Mouse (Mus musculus): ENCODE measurements around the gene Fam214b. TPM values are rescaled to one million over a fixed set of nuclear protein-coding genes. Genes with fewer than 3 reads are reported as not detected.

Fam214b gene
- total RNA-seq, 2 experiments from 2014 or later, result 37.6 to 40.8 TPM

DNA sequence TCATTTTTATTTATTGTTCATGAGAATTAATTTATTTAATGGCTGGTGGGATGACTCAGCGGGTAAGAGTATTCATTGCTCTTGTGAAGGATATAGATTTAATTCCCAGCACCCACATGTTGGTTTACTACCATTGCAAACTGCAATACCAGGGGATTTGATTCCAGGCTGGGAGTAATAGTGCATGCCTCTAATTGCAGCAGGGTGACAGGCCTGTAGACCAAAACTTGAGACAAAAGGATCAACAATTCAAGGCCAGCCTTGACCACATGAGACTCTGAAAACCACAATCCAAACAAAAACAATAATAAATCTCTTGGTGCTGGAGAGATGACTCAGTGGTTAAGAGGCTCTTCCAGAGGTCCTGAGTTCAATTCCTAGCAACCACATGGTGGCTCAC, 33.9 kb downstream of the Fam214b start:
- DNase-seq (ENCODE audit: low spot score in 2 of 2), result no peak

DNA sequence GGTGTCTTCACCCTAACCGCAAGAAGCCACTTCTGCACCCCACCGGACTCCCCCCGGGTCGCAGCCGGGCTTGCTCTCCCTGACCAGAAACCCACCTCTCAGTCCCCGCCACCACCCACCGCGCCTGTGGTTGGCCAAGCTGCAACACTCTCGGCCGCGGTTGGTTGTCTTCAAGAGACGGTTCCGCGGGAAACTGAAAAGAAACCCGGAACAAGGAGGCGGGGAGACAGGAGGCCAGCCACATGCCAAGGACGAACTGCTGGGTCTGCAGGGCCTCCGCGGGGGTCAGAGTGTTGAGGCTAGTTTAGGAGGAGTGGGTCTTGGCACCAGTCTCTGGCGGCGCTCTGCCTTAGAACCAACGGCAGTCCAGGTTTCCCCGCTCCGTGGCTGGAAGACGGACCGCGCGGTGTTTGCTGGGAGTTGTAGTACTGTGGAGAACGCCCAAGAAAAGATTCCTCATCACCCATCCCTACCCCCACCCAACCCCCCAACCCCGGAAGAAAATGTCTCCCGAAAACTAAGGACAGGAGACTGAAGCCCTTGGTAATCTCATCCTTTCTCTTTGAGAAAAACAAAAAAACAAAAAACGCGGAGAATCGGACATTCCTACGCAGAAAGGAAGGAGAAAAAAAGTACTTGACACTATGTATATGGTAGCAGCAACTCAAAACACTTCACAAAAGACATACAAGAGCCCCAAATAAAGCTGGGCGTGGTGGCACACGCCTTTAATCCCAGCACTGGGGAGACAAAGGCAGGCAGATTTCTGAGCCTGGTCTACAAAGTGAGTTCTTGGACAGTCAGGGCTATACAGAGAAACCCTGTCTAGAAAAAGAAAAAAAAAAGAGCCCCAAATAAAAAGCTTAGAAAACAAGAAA, 35.6 kb downstream of the Fam214b start, which contains the start of gene Fancg:
Gene Fancg (minus strand): TSS at position 346 of the 878 bp plus-strand sequence.
- peak; percentile 69 to 70 for DNase-seq (ENCODE audit: low spot score in 2 of 2)

DNA sequence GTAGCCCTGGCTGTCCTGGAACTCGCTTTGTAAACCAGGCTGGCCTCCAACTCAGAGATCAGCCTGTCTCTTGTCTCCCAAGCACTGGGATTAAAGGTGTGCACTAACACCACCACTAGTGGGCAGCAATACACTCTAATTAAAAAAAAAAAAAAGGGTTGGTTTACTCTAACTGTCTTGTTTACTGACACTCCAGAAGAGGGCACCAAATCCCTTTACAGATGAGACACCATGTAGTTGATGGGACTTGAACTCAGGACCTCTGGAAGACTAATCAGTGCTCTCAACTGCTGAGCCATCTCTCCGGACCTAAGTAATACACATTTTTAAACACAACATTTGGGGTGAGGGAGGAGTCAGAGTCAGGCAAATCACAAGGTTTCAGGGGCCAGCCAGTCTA, 40.3 kb downstream of the Fam214b start:
- no peak for DNase-seq (ENCODE audit: low spot score in 2 of 2)

DNA sequence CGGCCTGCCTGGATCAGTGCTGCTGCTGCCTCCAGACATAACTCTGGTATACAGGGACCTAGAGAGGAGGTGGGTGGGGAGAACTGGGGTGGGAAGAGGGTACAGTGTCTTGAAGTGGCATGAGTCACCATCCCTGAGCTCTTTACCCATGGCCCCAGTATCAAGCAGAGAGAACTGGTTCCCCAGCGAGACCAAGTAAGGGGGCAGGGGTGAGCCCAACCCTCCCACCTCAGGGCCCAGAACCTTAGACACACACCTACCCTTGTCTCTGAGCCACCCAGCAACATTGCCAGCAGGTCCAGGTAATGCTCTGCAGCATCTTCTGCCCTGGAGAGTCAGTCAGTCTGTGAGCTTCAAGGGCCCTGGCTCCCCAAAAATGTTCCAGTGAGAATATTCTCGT, 41.1 kb downstream of the Fam214b start:
- no peak for DNase-seq (ENCODE audit: low spot score in 2 of 2)

DNA sequence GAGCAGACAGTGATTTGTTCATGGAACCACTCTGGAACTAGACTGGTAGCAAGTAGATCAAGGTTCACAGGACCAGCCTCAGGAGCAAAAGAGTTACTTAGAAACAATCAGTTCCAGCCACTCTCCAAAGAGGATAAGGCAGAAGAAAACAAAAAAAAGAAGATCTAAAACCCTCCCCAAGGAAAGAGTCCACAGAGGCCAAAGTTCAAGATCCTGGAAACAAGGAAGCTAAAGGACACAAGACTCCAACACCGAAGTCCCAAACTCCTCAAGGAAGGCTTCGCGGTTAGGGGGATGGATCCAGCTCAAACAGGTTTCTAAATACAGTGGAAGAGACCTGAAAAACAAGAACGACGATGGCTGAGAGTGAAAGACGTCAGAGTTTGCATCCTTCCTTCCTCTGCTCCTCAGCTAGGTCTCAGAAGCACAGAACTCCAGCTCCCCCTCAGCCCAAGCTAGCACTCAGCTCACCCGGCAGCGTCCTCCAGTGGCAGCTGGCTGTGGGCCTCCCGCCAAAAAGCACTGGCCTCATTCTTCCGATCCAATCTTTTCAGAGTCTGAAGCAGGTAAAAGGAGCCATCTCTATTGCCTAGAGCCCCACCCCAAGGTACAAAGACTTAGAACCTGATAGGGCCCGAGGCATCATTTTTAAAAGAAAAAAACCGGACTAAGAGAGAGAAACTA, 43.1 kb downstream of the Fam214b start:
- DNase-seq (ENCODE audit: low spot score in 2 of 2), result no peak

DNA sequence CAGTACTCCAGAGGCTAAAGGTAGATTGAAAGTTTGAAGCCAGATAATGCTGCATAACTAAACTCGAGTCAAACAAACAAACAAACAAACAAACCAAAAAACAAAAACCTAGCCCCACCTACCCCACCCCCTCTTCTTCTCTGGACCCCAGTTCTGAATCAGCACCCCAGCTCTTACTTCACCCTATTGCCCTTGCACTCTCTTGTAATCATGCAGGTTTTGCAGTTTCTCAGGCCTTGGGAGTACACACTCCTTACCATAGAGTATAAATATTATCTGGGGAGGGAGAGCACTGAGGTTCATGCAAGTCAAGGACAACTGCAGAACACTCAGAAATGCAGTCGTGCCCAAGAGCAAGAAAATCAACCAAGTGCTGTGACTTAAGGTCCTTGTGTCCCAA, 44.7 kb downstream of the Fam214b start:
- no peak for DNase-seq (ENCODE audit: low spot score in 2 of 2)

DNA sequence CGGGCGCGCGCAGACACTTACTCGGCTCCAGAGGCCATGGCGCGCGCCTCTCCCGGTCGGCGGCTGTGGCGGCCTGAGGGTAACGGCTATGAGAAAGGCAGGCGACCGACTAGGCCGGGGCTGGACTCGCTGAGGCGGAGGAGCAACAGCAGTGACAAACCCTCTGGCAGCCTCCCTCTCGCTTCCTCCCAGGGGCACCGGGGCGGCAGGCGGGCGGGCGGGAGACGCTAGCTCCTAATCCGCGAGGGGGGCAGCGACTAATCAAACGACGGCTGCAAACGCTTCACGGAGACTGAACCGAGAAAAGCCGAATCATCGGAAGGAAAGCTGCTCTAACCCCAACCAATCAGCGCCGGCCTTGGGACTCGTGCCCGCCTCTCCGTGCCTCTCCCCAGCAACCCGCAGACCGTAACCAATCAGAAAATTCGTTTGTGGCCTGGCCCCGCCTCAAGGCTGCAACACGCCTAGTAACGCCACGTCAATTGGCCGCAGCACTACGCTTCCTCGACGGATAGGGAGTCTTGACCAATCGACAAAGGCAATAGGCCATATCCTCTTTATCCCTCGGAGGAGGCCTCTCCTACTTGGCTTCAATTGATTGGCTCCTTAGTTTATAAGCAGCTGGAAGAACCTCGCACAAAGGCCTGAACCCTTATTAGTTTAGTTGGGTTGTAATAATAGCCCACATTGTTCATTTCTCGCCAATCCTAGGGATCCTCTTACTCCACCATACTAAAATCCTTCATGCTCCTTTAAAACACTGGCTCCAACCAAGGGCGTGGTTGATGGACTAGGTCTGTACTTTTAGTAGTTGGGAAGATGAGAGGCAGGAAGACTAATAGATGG, 45.7 kb downstream of the Fam214b start, which contains the start of gene Vcp:
Gene Vcp (minus strand): TSS at position 367 of the 846 bp plus-strand sequence.
- DNase-seq (ENCODE audit: low spot score in 2 of 2), result peak; percentile 94 to 99

DNA sequence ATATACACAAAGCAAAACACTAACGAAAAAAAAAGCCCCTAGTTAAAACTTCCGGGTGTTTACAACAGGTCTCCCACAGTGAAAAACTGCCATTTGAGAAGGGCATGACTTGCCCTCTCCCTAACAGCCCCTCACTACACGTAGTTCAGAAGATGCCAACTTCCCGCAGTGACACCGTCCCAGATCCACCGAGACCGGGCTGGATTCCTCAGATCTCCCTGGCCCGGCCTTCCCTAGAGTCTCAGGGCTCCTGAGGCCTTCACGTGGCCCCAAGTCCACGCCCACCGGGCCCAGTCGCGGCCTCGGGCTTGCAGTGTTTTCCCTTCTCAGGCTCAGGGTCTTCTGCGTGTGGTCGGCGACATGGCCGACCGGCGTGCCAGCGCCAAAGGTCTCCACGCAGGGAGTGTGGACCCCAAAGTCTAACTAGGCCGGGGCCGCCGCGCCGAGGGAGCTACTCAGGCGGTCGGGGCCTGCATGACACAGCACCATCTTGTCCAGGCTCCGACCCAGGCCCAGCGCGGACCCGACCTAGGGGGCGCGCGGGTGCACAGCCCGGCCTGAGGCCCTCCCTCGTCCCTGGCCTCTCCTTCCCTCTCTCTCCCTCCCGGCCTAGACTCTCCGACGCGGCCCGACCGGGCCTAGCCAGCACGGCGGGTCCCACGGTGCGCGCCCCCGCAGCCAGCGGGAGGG, 46.4 kb downstream of the Fam214b start:
- DNase-seq (ENCODE audit: low spot score in 2 of 2), result peak; percentile 44 to 67

DNA sequence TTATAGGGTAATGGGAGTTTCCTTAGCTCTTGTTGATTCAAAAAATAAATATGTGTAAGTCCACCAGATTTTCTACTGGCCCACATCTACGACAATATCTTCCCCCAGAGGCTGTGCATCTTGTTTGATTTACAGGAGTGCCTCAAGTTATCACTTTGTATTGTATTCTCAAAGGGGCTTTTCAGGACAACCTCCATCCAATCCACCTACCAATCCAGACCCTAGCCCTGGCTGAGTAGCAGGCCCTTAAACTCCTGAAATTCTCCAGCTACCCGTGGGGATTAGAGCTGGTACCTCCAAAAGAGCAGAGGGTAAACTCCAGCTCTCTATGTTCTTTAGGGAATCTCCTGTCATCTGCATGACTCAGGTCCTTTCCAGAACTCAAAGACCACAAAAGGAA, 48.0 kb downstream of the Fam214b start:
- DNase-seq (ENCODE audit: low spot score in 2 of 2), result no peak

DNA sequence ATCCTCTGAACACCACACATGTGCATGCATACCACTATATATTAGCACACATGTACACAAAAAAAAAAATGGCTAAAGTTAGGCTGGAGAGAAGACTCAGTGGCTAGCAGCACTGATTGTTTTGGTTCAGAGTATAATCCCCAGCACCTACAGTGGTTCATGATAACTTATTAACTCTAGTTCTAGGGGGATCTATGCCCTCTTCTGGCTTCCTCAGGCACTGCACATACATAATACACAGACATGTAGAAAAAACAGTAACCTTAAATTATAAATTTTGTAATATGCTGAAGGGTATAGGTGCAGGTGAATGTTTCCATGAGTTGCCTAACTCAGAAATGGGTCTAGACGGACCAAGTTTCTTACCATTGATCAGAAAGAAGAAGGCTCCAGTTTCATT, 57.7 kb downstream of the Fam214b start:
- DNase-seq (ENCODE audit: low spot score in 2 of 2), result no peak

Other genes starting within 250 kb of the Fam214b start
- gene Fam205a1, start 192.3 kb downstream of the Fam214b start, total RNA-seq (2021), result not detected
- under 1 TPM; 0.11 TPM for gene Gm12394, start 189.4 kb downstream of the Fam214b start, total RNA-seq (2021)
- not detected for gene Fam205c, start 172.0 kb downstream of the Fam214b start, total RNA-seq (2021)
- gene Phf24, start 129.6 kb downstream of the Fam214b start, total RNA-seq (2021), result 1 to 10 TPM; 3.4 to 5.4 TPM
- 10 to 100 TPM; 17.7 to 19.1 TPM for gene Dnajb5, start 96.4 kb downstream of the Fam214b start, total RNA-seq (2021)
- not detected for gene 1700022I11Rik, start 76.6 kb downstream of the Fam214b start, total RNA-seq (2021)
- gene Vcp, start 45.7 kb downstream of the Fam214b start, total RNA-seq (2021), result 100 to 1,000 TPM; 283 to 294 TPM
- 10 to 100 TPM; 11.7 to 14.9 TPM for gene Fancg, start 35.7 kb downstream of the Fam214b start, total RNA-seq (2021)
- 10 to 100 TPM; 21.7 to 25.0 TPM for gene Pigo, start 20.4 kb downstream of the Fam214b start, total RNA-seq (2021)
- gene Stoml2, start 14.5 kb downstream of the Fam214b start, total RNA-seq (2021), result 100 to 1,000 TPM; 193 to 202 TPM
- 10 to 100 TPM; 14.0 to 17.4 TPM for gene Unc13b, start 12.7 kb upstream of the Fam214b start, total RNA-seq (2021)
- under 1 TPM; 0.68 to 0.90 TPM for gene Atp8b5, start 220.9 kb upstream of the Fam214b start, total RNA-seq (2021)

Data from adrenal gland, postnatal 4 days (tissue).